In genomic region chr2:179571175-179571769, GRCm38 (mm10) we compare ENCODE assay signal across 13 mouse cellular contexts.
DNase-seq lines count a peak whose midpoint lies in the region; ATAC-seq and TF ChIP-seq lines count a peak whose summit lies in the region.
"Had no signal": no experiment of that assay in that cellular context is flagged by ENCODE, and none has a peak within 500 bp of the region (broad histone marks: within the 10 kb centered on the region; RNA-seq: fewer than 3 reads in every experiment).

No protein-coding gene starts in this region.

- H3K4me2 ChIP-seq in midbrain, embryonic 14.5 days (ENCODE audit: low read length), result no peak overlapping the region

- no peaks in the 10 kb centered on the region for H3K9me3 ChIP-seq in ES-Bruce4 (replicated peaks; ENCODE audit: control insufficient read depth, insufficient read depth, low read length, poor library complexity, severe bottlenecking)
- no peaks in the 10 kb centered on the region for H3K9me3 ChIP-seq in midbrain, embryonic 14.5 days (ENCODE audit: control insufficient read depth, low read length)

- no peaks in the 10 kb centered on the region for H3K36me3 ChIP-seq in ES-Bruce4 (ENCODE audit: control insufficient read depth, insufficient read depth, low read length, poor library complexity, severe bottlenecking)
- no peaks in the 10 kb centered on the region for H3K36me3 ChIP-seq in midbrain, embryonic 14.5 days (ENCODE audit: control insufficient read depth, insufficient read depth, low read length)
- H3K36me3 ChIP-seq: G1E had no signal

- H3K27ac ChIP-seq in ES-Bruce4 (ENCODE audit: insufficient read depth, low read length), result peak overlapping the region; percentile 85
- H3K27ac ChIP-seq in midbrain, embryonic 14.5 days (replicated peaks; ENCODE audit: low read depth, low read length), result no peak overlapping the region
- H3K27ac ChIP-seq: left cerebral cortex, adult 2 months; liver, embryonic 14.5 days had no signal

- 15% methylated on average over 6 of the region's 6 CpGs for WGBS in midbrain, embryonic 14.5 days

- TF ChIP-seq POLR2A in ES-Bruce4 (IDR thresholded peaks at IDR 0.05; ENCODE audit: insufficient read depth, low read length), result no peak

- DNase-seq in R1 (ENCODE audit: low read depth, low spot score), result peak; percentile 99
- DNase-seq in midbrain, embryonic 14.5 days, result peak; percentile 50
- no peak for DNase-seq in gastrocnemius, adult 8-10 months (ENCODE audit: low spot score in 2 of 2)
- no peak for DNase-seq in cerebellum, postnatal 4 days (ENCODE audit: low spot score in 2 of 2)
- DNase-seq: adrenal gland, postnatal 36 days; kidney, adult 8-10 months; thymus, adult 2 months had no signal

- no peaks in the 10 kb centered on the region for H3K27me3 ChIP-seq in ES-Bruce4 (ENCODE audit: control insufficient read depth, insufficient read depth, low read length, poor library complexity, severe bottlenecking)
- 0 out of 2 replicates have a peak, but pooled peaks cover 3% of the 10 kb centered on the region for H3K27me3 ChIP-seq in midbrain, embryonic 14.5 days (ENCODE audit: control insufficient read depth, insufficient read depth, low read length)

- peaks cover 10% of the 10 kb centered on the region for H3K4me1 ChIP-seq in ES-Bruce4 (ENCODE audit: control insufficient read depth, insufficient read depth, low read length)
- H3K4me1 ChIP-seq in midbrain, embryonic 14.5 days (ENCODE audit: control insufficient read depth, insufficient read depth, low read length), result peaks cover 24% of the 10 kb centered on the region

- no peak overlapping the region for H3K4me3 ChIP-seq in ES-Bruce4 (ENCODE audit: low read depth, low read length)
- no peak overlapping the region for H3K4me3 ChIP-seq in midbrain, embryonic 14.5 days (replicated peaks; ENCODE audit: low read depth, low read length)
- H3K4me3 ChIP-seq: left cerebral cortex, adult 2 months had no signal

- TF ChIP-seq EP300 in ES-Bruce4 (IDR thresholded peaks at IDR 0.05; ENCODE audit: insufficient read depth, low read depth, low read length), result no peak

- no peak for TF ChIP-seq CTCF in ES-Bruce4 (IDR thresholded peaks at IDR 0.05; ENCODE audit: low read depth, low read length)

- 0 out of 2 replicates have a peak, but pooled peaks have one; percentile 17 for ATAC-seq in granulocyte monocyte progenitor cell, adult 5-6 weeks (replicated peaks; ENCODE audit: poor library complexity, severe bottlenecking)
- peak; percentile 69; the same call in 1 of the 2 replicates for ATAC-seq in midbrain, embryonic 14.5 days (ENCODE audit: low FRiP score, low TSS enrichment)
- no peak for ATAC-seq in cerebellum, adult (ENCODE audit: insufficient number of reproducible peaks, low FRiP score, low TSS enrichment)

- H3K9ac ChIP-seq in ES-Bruce4 (ENCODE audit: low read depth, poor library complexity, severe bottlenecking), result no peak overlapping the region
- H3K9ac ChIP-seq in midbrain, embryonic 14.5 days (replicated peaks; ENCODE audit: low read length), result no peak overlapping the region
- H3K9ac ChIP-seq: liver, embryonic 14.5 days had no signal

Comparison
In these comparisons a context has a peak if more than half of its experiments do, and no peak if none do; other contexts are left out.
1. DNase-seq: peak in R1 (single experiment) and midbrain, embryonic 14.5 days (single experiment); none in gastrocnemius, adult 8-10 months (0 of 2) and cerebellum, postnatal 4 days (0 of 2).